Mouse (Mus musculus): Measurements from ENCODE around the gene Cep295nl. TPM values are rescaled to one million over a fixed set of nuclear protein-coding genes. Genes with fewer than 3 reads are reported as not detected.
"Not testable (repeated sequence)": the region's sequence is repeated elsewhere in the genome, so short reads cannot be mapped to it uniquely, and the experiment has no call there.

Gene Cep295nl
- total RNA-seq (2021), result 1 to 10 TPM; 1.4 to 2.0 TPM

GRCm38 (mm10) chr11:118342400-118342981 is at the start of gene Cep295nl:
Cep295nl (minus strand) TSS chr11:118342500.
- intact Hi-C loops (cut with DNase I), result no loop called here
- no peak for DNase-seq

- intact Hi-C loops (cut with DNase I); DNase-seq: not testable (repeated sequence)
Observed at GRCm38 (mm10) chr11:118387816-118388215, 45.5 kb upstream of the Cep295nl start.

GRCm38 (mm10) chr11:118379251-118380009 is 37.1 kb upstream of the Cep295nl start:
- intact Hi-C loops (cut with DNase I), result loop anchor here (1.0 to 10.0 kb wide), 2 partner anchors 62 to 295 kb away; no protein-coding TSS in a partner anchor
- DNase-seq, result peak; percentile 90 to 96

GRCm38 (mm10) chr11:118378656-118379055 is 36.4 kb upstream of the Cep295nl start:
- intact Hi-C loops (cut with DNase I), result loop anchor here (1.0 to 10.0 kb wide), 2 partner anchors 61 to 294 kb away; no protein-coding TSS in a partner anchor
- DNase-seq, result no peak

- DNase-seq, result not testable (repeated sequence)
- intact Hi-C loops (cut with DNase I), result loop anchor here (10.0 kb wide), 1 partner anchor 292 kb away; no protein-coding TSS in a partner anchor
Observed at GRCm38 (mm10) chr11:118376323-118376722, 34.0 kb upstream of the Cep295nl start.

GRCm38 (mm10) chr11:118375881-118376280 is 33.6 kb upstream of the Cep295nl start:
- intact Hi-C loops (cut with DNase I), result loop anchor here (10.0 kb wide), 1 partner anchor 291 kb away; no protein-coding TSS in a partner anchor
- DNase-seq, result no peak

- no peak for DNase-seq
Observed at GRCm38 (mm10) chr11:118375461-118375860, 33.2 kb upstream of the Cep295nl start.

GRCm38 (mm10) chr11:118375006-118375405 is 32.7 kb upstream of the Cep295nl start:
- DNase-seq, result no peak
- intact Hi-C loops (cut with DNase I), result loop anchor here (10.0 kb wide), 1 partner anchor 290 kb away; no protein-coding TSS in a partner anchor

More at GRCm38 (mm10) chr11:118375461-118375860, 33.2 kb upstream of the Cep295nl start:
- intact Hi-C loops (cut with DNase I), result loop anchor here (10.0 kb wide), 1 partner anchor 291 kb away; no protein-coding TSS in a partner anchor

- intact Hi-C loops (cut with DNase I), result loop anchor here (10.0 kb wide), 1 partner anchor 290 kb away; no protein-coding TSS in a partner anchor
- DNase-seq, result no peak
Observed at GRCm38 (mm10) chr11:118374506-118374905, 32.2 kb upstream of the Cep295nl start.

GRCm38 (mm10) chr11:118372641-118373040 is 30.3 kb upstream of the Cep295nl start:
- DNase-seq, result no peak
- intact Hi-C loops (cut with DNase I), result loop anchor here (10.0 kb wide), 1 partner anchor 288 kb away; no protein-coding TSS in a partner anchor

- intact Hi-C loops (cut with DNase I), result loop anchor here (10.0 kb wide), 1 partner anchor 287 kb away; no protein-coding TSS in a partner anchor
- no peak for DNase-seq
Observed at GRCm38 (mm10) chr11:118371876-118372275, 29.6 kb upstream of the Cep295nl start.

- intact Hi-C loops (cut with DNase I), result loop anchor here (10.0 kb wide), 1 partner anchor 285 kb away; no protein-coding TSS in a partner anchor
- DNase-seq, result no peak
Observed at GRCm38 (mm10) chr11:118369657-118370056, 27.4 kb upstream of the Cep295nl start.

- intact Hi-C loops (cut with DNase I), result no loop called here
Observed at GRCm38 (mm10) chr11:118369251-118369650, 27.0 kb upstream of the Cep295nl start.

GRCm38 (mm10) chr11:118368330-118368729 is 26.0 kb upstream of the Cep295nl start:
- no peak for DNase-seq
- intact Hi-C loops (cut with DNase I), result no loop called here

More at GRCm38 (mm10) chr11:118369251-118369650, 27.0 kb upstream of the Cep295nl start:
- DNase-seq, result no peak

GRCm38 (mm10) chr11:118366559-118366958 is 24.3 kb upstream of the Cep295nl start:
- intact Hi-C loops (cut with DNase I), result no loop called here
- no peak for DNase-seq

- intact Hi-C loops (cut with DNase I), result no loop called here
- DNase-seq, result no peak
Observed at GRCm38 (mm10) chr11:118366108-118366507, 23.8 kb upstream of the Cep295nl start.

GRCm38 (mm10) chr11:118365171-118365570 is 22.9 kb upstream of the Cep295nl start:
- DNase-seq, result peak; percentile 68 to 70
- intact Hi-C loops (cut with DNase I), result no loop called here

GRCm38 (mm10) chr11:118364021-118364420 is 21.7 kb upstream of the Cep295nl start:
- intact Hi-C loops (cut with DNase I), result no loop called here
- DNase-seq, result no peak

GRCm38 (mm10) chr11:118362971-118363518 is 20.7 kb upstream of the Cep295nl start:
- peak; percentile 78 to 82 for DNase-seq
- intact Hi-C loops (cut with DNase I), result no loop called here

- intact Hi-C loops (cut with DNase I), result no loop called here
- peak; percentile 49 to 52 for DNase-seq
Observed at GRCm38 (mm10) chr11:118362501-118362900, 20.2 kb upstream of the Cep295nl start.

GRCm38 (mm10) chr11:118360907-118361341 is 18.6 kb upstream of the Cep295nl start:
- DNase-seq, result peak in 1 of 2 experiments; percentile 62
- intact Hi-C loops (cut with DNase I), result no loop called here
